Mouse (Mus musculus) kidney, adult 2 months (tissue): Measurements from ENCODE around the gene Ampd3.

Source experiments
- CTCF ChIP-seq: fragments of 200-500 bp; conservative IDR thresholded peaks from 2 replicates; pipeline ENCODE4 v1.5.1; 2011; ENCODE audit warnings: low read depth, mild to moderate bottlenecking, control low read depth, low read length, moderate library complexity, mixed read lengths; ENCODE audit not compliant: insufficient read depth, insufficient read length
- POLR2A ChIP-seq: fragments of 200-500 bp; IDR thresholded peaks from one replicate; pipeline ENCODE4 v1.6.1; 2011; ENCODE audit warnings: low read depth, low read length, control low read depth

DNA sequence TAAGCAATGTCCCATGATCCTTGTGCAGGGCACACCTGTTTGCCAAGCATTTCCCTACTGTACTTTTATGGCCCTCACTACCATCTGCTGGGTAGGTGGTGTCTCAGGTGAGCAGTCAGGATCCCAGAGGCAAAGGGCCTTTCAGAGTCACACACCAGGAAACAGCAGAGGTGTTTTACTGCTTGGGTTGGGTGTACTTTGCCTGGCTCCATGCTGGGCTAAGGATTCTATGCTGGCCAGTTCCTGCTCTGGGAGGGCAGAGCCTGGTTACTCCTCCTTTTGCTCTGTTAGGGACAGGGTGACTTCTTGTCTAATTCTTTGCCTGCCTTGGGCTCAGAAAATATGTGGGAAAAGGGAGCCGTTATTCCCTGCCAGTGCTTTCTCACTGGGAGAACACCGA is 24.8 kb downstream of the Ampd3 start:
- TF ChIP-seq CTCF (no peak), POLR2A (no peak)
